Mouse (Mus musculus) intestine, embryonic 16.5 days (tissue): ENCODE measurements around the gene Lsr. TPM values are rescaled to one million over a fixed set of nuclear protein-coding genes. Genes with fewer than 3 reads are reported as not detected.
A peak's percentile ranks its signal among the peaks of the same experiment; 100 is the strongest.

Source experiments
- ATAC-seq: fragments of 200-750 bp; cut with Nextera tagmentation; 2 replicates; pipeline ENCODE4 v1.8.0; 2017; ENCODE audit warnings: moderate TSS enrichment, moderate library complexity
- H3K27ac ChIP-seq: fragments of 300-500 bp; sonication (generic); 2 replicates; pipeline ENCODE4 v1.5.1; 2014; ENCODE audit warnings: mild to moderate bottlenecking, low read length
- H3K27me3 ChIP-seq: fragments of 300-500 bp; sonication (generic); replicated peaks from 2 replicates; pipeline ENCODE4 v1.6.1; 2014; ENCODE audit warnings: low read length, control low read depth, mixed read lengths; ENCODE audit not compliant: control insufficient read depth, insufficient read depth
- H3K36me3 ChIP-seq: fragments of 300-500 bp; sonication (generic); 2 replicates; pipeline ENCODE4 v1.6.1; 2014; ENCODE audit warnings: low read length, control low read depth; ENCODE audit not compliant: control insufficient read depth, insufficient read depth
- H3K4me1 ChIP-seq: fragments of 300-500 bp; sonication (generic); 2 replicates; pipeline ENCODE4 v1.6.1; 2014; ENCODE audit warnings: low read length, control low read depth, mixed read lengths; ENCODE audit not compliant: control insufficient read depth, insufficient read depth
- H3K4me2 ChIP-seq: fragments of 300-500 bp; sonication (generic); 2 replicates; pipeline ENCODE4 v1.6.1; 2014; ENCODE audit warnings: low read depth, low read length, control low read depth
- H3K4me3 ChIP-seq: fragments of 300-500 bp; sonication (generic); 2 replicates; pipeline ENCODE4 v1.5.1; 2014; ENCODE audit warnings: mild to moderate bottlenecking, low read length
- H3K9ac ChIP-seq: fragments of 300-500 bp; sonication (generic); 2 replicates; pipeline ENCODE4 v1.6.1; 2014; ENCODE audit warnings: low read depth, low read length
- H3K9me3 ChIP-seq: fragments of 300-500 bp; sonication (generic); 2 replicates; pipeline ENCODE4 v1.6.1; 2016; ENCODE audit warnings: low read length, control low read depth; ENCODE audit not compliant: control insufficient read depth
- WGBS: fragments of 180-500 bp; shearing (Covaris S2); extraction: QIAGEN DNeasy Blood & Tissue Kit; methylation state at CpG from one replicate; pipeline ENCODE4 v1.1.7; 2014; 5-methylcytosine and 5-hydroxymethylcytosine counted together
- polyA plus RNA-seq: library from polyadenylated mRNA; unstranded; fragments of >200 nt; fragmentation: Nextera tagmentation; extraction: Ambion mirVana; gene quantifications from 2 replicates; pipeline ENCODE4 v1.2.1, GENCODE M21; 2015

Gene Lsr
- polyA plus RNA-seq, 1 experiment from 2014 or later, result 164 TPM

DNA sequence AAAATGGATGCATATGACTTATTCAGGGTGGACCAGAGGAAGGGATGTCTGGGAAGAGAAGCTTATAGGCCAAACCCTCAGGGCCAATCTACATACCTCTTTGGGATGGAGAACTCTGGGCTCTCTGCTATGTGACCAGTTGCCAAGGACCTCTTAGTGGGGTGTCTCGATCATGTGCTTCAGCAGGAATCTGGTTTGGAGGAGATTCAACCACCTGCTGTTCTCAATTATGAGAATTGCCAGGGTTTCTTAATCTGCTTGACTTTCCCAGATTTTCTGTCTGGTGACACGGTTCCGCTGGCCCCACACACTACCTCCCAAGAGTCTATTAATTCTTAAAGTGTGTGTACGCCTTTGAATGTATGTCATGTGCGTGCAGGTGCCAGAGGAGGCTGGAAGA lies 20.7 kb upstream of the Lsr start:
- Histone ChIP-seq H3K4me1 (no peaks in the 10 kb centered on the region), H3K9me3 (no peaks in the 10 kb centered on the region), H3K4me2 (no peak overlapping the region), H3K9ac (no peak overlapping the region), H3K27me3 (no peaks in the 10 kb centered on the region), H3K4me3 (no peak overlapping the region), H3K36me3 (no peaks in the 10 kb centered on the region), H3K27ac (no peak overlapping the region)
- 87% methylated on average over 5 of the region's 5 CpGs for WGBS
- ATAC-seq, result no peak

DNA sequence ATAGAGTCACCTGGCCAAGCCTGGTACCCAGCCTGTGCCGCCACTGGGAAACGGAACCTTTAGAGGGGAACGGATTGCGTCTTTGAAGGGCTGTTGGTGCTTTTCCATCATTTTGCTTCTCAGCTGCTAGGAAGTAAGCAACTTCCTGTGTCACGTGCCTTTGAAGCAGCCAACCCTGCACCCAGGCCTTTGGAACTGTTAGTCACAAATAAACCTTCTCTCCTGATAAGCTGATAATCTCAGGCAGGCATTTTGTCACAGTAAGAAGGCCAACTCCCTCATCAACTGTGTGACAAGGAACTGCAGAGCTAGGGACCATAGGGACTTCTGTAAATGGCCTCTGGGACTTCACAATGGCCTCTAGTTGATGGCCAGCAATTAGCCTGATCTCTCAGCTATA lies 18.9 kb upstream of the Lsr start:
- ATAC-seq, result peak; percentile 28; the same call in 1 of the 2 replicates
- 79% methylated on average over 5 of the region's 5 CpGs for WGBS

GRCm38 (mm10) chr7:30988519-30989162 lies 15.4 kb upstream of the Lsr start:
- Histone ChIP-seq H3K4me1 (no peaks in the 10 kb centered on the region), H3K36me3 (no peaks in the 10 kb centered on the region), H3K9me3 (no peaks in the 10 kb centered on the region), H3K9ac (no peak overlapping the region), H3K4me3 (no peak overlapping the region), H3K4me2 (no peak overlapping the region), H3K27me3 (no peaks in the 10 kb centered on the region), H3K27ac (no peak overlapping the region)
- 86% methylated on average over 4 of the region's 4 CpGs for WGBS
- ATAC-seq, result no peak

More for the DNA sequence above, 18.9 kb upstream of the Lsr start:
- no peaks in the 10 kb centered on the region for H3K36me3 ChIP-seq
- H3K4me2 ChIP-seq, result no peak overlapping the region
- H3K9ac ChIP-seq, result no peak overlapping the region
- no peaks in the 10 kb centered on the region for H3K9me3 ChIP-seq
- H3K27ac ChIP-seq, result no peak overlapping the region
- H3K4me1 ChIP-seq, result no peaks in the 10 kb centered on the region
- H3K27me3 ChIP-seq, result no peaks in the 10 kb centered on the region
- no peak overlapping the region for H3K4me3 ChIP-seq

DNA sequence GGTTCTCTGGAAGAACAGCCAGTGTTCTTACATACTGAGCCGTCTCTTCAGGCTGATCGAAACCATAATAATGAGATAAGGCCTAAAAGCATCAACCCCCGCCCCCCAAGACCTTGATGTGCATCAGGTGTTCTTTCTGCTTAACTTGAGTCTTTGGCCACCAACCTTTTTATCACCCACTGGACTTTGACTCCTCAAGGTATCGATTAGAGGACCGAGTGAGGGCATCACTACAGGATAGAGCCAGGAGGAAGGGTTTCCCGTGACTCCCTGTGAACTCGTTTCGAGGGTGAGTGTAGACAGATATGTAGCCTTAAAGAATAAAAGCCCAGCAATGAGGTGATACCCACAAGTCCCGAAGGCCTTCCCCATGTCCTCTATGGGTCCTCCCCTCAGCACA lies 12.1 kb upstream of the Lsr start:
- no peaks in the 10 kb centered on the region for H3K9me3 ChIP-seq
- ATAC-seq, result peak; percentile 26; the same call in 1 of the 2 replicates
- H3K4me3 ChIP-seq, result no peak overlapping the region
- H3K4me2 ChIP-seq, result no peak overlapping the region
- no peak overlapping the region for H3K9ac ChIP-seq
- 74% methylated on average over 9 of the region's 9 CpGs for WGBS
- no peaks in the 10 kb centered on the region for H3K36me3 ChIP-seq
- no peaks in the 10 kb centered on the region for H3K27me3 ChIP-seq
- no peak overlapping the region for H3K27ac ChIP-seq
- no peaks in the 10 kb centered on the region for H3K4me1 ChIP-seq

GRCm38 (mm10) chr7:30981703-30982102 lies 8.4 kb upstream of the Lsr start:
- no peak overlapping the region for H3K4me2 ChIP-seq
- H3K4me3 ChIP-seq, result no peak overlapping the region
- H3K4me1 ChIP-seq, result no peaks in the 10 kb centered on the region
- H3K36me3 ChIP-seq, result no peaks in the 10 kb centered on the region; the same call in 1 of the 2 replicates
- 0 out of 2 replicates have a peak, but pooled peaks cover 3% of the 10 kb centered on the region for H3K9me3 ChIP-seq
- no peak overlapping the region for H3K27ac ChIP-seq
- 92% methylated on average over 4 of the region's 4 CpGs for WGBS
- H3K27me3 ChIP-seq, result no peaks in the 10 kb centered on the region
- ATAC-seq, result no peak
- H3K9ac ChIP-seq, result no peak overlapping the region

DNA sequence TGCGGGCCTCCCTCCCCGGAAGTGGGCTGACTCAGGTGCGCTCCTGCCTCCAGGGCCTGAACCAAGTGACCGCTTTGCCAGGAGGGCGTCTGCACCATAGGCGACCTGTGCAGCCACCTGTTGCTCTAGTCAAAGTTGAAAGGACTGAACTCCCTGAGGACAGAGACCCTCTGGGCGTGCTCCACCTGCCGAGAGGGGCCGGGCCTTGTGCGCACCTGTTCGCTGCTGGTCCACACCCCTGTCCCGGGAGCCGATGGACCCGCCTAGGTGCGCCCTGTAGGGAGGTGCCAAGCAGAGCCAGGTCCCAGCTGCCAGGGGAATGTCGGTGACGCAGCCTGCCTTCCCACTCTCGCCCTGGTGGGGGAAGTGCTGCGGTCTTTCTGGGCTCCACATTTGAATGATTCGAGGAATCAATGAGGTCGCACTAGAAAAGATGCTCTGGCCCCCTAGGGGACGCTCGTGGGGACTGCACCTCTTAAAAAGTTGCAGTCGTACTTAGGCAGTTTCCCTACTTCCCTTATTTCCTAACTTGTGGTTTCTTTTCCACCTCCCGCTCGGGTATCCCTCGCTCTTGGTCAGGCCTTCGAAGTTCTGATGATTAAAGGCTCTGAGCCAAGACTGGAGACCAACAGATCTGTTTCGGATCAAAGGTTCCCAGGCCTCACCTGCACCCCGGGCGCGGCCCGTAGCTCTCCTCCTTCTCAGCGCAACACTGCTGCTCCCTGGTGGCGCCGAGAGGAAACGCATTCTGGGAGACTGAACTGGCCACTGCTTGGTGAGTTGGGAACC lies 431 bp upstream of the Lsr start, which contains the start of gene Fam187b:
TSS of gene Fam187b (plus strand) at position 290 of the 789 bp plus-strand sequence.
- H3K27ac ChIP-seq, result peak within 1 kb of the TSS; percentile 93
- ATAC-seq, result peak; percentile 95
- WGBS, result under 1% methylated on average over 36 of the region's 37 CpGs

GRCm38 (mm10) chr7:30972426-30973250 lies 626 bp downstream of the Lsr start:
- peaks cover 13% of the 10 kb centered on the region; the same call in 1 of the 2 replicates for H3K4me1 ChIP-seq
- H3K4me3 ChIP-seq, result peak overlapping the region; percentile 67
- peak; percentile 54 for ATAC-seq
- H3K27ac ChIP-seq, result peak overlapping the region; percentile 93
- H3K9ac ChIP-seq, result peak overlapping the region; percentile 77
- 5% methylated on average over 41 of the region's 41 CpGs for WGBS
- H3K36me3 ChIP-seq, result peaks cover 3% of the 10 kb centered on the region; the same call in 1 of the 2 replicates
- H3K9me3 ChIP-seq, result no peaks in the 10 kb centered on the region
- H3K27me3 ChIP-seq, result peaks cover 5% of the 10 kb centered on the region
- peak overlapping the region; percentile 64 for H3K4me2 ChIP-seq

More for the DNA sequence above, 431 bp upstream of the Lsr start, which contains the start of gene Fam187b:
- Histone ChIP-seq H3K9me3 (0 out of 2 replicates have a peak, but pooled peaks cover 2% of the 10 kb centered on the region), H3K27me3 (peaks cover 5% of the 10 kb centered on the region), H3K4me2 (peak within 1 kb of the TSS; percentile 64), H3K9ac (peak within 1 kb of the TSS; percentile 77), H3K4me3 (peak within 1 kb of the TSS; percentile 67), H3K4me1 (peaks cover 13% of the 10 kb centered on the region; the same call in 1 of the 2 replicates), H3K36me3 (peaks cover 3% of the 10 kb centered on the region; the same call in 1 of the 2 replicates)

DNA sequence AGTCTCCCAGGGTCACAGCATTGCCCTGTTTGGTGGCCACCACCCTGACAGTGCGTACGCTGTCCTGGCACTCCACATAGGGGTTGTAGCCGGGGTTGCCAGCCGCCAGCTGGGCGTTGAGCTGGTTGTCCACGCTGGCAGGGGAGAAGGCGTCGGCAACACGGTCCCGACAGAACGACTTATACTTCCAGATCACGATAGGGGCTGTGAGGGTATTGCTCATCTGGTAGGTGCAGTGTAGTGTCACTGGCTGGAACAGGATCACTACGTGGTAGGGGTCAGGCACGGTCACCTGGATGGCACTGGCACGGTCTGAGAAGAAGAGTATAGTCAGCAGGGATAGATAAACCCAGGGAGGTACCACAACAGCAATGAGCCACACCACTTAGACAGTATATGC lies 1.4 kb downstream of the Lsr start:
- 0 out of 2 replicates have a peak overlapping the region, but pooled peaks have one; percentile 21 for H3K27ac ChIP-seq
- H3K4me3 ChIP-seq, result peak overlapping the region; percentile 67
- H3K4me2 ChIP-seq, result peak overlapping the region; percentile 64
- WGBS, result 73% methylated on average over 15 of the region's 15 CpGs
- peaks cover 3% of the 10 kb centered on the region; the same call in 1 of the 2 replicates for H3K36me3 ChIP-seq
- H3K4me1 ChIP-seq, result peaks cover 13% of the 10 kb centered on the region; the same call in 1 of the 2 replicates
- H3K27me3 ChIP-seq, result peaks cover 5% of the 10 kb centered on the region
- peak overlapping the region; percentile 77 for H3K9ac ChIP-seq
- ATAC-seq, result no peak
- no peaks in the 10 kb centered on the region for H3K9me3 ChIP-seq
